Mouse (Mus musculus) ES-Bruce4 (cell line): ENCODE data around the gene Cldn15. TPM values are rescaled to one million over a fixed set of nuclear protein-coding genes. Genes with fewer than 3 reads are reported as not detected.
A peak's percentile ranks its signal among the peaks of the same experiment; 100 is the strongest.

Experiments used
- H3K27ac ChIP-seq: 2 replicates; pipeline ENCODE4 v1.5.1; 2012; ENCODE audit warnings: low read length, inconsistent platforms; ENCODE audit not compliant: insufficient read depth
- H3K27me3 ChIP-seq: 2 replicates; pipeline ENCODE4 v1.6.1; 2012; ENCODE audit warnings: mild to moderate bottlenecking, low read length, inconsistent platforms; ENCODE audit not compliant: control insufficient read depth, poor library complexity, insufficient read depth, severe bottlenecking
- H3K36me3 ChIP-seq: 2 replicates; pipeline ENCODE4 v1.6.1; 2012; ENCODE audit warnings: inconsistent platforms, mild to moderate bottlenecking, low read length, moderate library complexity; ENCODE audit not compliant: control insufficient read depth, poor library complexity, insufficient read depth, severe bottlenecking
- H3K4me1 ChIP-seq: one replicate; pipeline ENCODE4 v1.8.1; 2011; ENCODE audit warnings: low read length; ENCODE audit not compliant: control insufficient read depth, insufficient read depth
- H3K4me3 ChIP-seq: 2 replicates; pipeline ENCODE4 v1.5.1; 2011; ENCODE audit warnings: low read depth, mild to moderate bottlenecking, low read length
- H3K9ac ChIP-seq: 2 replicates; pipeline ENCODE4 v1.6.1; 2012; ENCODE audit warnings: low read depth, mild to moderate bottlenecking, inconsistent platforms; ENCODE audit not compliant: poor library complexity, severe bottlenecking
- H3K9me3 ChIP-seq: replicated peaks from 2 replicates; pipeline ENCODE4 v1.6.1; 2012; ENCODE audit warnings: mild to moderate bottlenecking, low read length, inconsistent platforms; ENCODE audit not compliant: control insufficient read depth, poor library complexity, insufficient read depth, severe bottlenecking
- CTCF ChIP-seq: IDR thresholded peaks from one replicate; pipeline ENCODE4 v1.8.1; 2011; ENCODE audit warnings: low read depth, low read length
- EP300 ChIP-seq: IDR thresholded peaks from 2 replicates; pipeline ENCODE4 v1.6.1; 2011; ENCODE audit warnings: low read depth, low read length; ENCODE audit not compliant: insufficient read depth
- POLR2A ChIP-seq: IDR thresholded peaks from one replicate; pipeline ENCODE4 v1.8.1; 2011; ENCODE audit warnings: low read length; ENCODE audit not compliant: insufficient read depth
- polyA plus RNA-seq: library from polyadenylated mRNA; stranded (reverse); fragments of >200 nt; gene quantifications from 2 replicates; pipeline ENCODE4 v1.2.4, GENCODE M21; 2011; ENCODE audit warnings: low read depth; ENCODE audit not compliant: missing spikeins, insufficient read depth, insufficient read length

The Cldn15 gene
- polyA plus RNA-seq, 1 experiment, result not detected

DNA sequence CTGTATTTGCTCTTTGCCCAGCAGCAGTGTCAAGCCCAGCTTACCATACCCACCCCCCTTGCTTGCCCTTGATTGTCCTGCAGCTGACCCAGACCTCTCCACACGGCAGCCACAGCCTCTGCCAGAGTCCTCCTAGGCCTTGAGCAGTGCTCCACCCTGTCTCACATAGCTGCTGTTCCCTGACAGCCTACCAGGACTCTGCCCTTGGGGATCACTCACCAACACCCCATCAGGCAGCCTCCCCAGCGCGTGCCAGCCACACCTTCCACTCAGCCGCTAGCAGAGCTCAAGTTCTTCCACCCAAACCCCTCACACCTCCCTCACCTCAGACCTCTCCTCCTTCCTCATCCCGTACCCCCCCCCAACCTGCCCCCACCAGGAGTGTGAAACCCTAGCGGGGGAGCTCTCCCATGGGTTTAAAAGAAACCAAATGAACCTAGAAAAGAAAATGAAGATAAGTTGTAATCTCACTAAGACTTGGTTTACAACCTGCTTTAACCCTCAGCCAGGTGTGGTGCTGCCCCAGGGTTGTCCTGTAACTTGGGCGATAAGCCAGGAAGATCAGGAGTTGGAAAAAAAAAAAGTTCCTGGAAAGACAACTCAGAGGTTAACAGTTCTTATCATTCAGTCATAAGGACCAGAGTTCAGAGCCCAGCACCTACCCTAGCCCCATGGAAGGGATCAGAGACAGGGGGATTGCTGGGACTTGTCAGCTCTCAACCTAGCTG is 42.5 kb upstream of the Cldn15 start:
- TF ChIP-seq CTCF (no peak), EP300 (no peak), POLR2A (no peak)
- H3K27me3 ChIP-seq, result no peaks in the 10 kb centered on the region
- H3K4me1 ChIP-seq, result peaks cover 7% of the 10 kb centered on the region
- H3K4me3 ChIP-seq, result no peak overlapping the region
- no peak overlapping the region for H3K27ac ChIP-seq
- no peaks in the 10 kb centered on the region for H3K36me3 ChIP-seq
- no peak overlapping the region for H3K9ac ChIP-seq
- no peaks in the 10 kb centered on the region for H3K9me3 ChIP-seq

DNA sequence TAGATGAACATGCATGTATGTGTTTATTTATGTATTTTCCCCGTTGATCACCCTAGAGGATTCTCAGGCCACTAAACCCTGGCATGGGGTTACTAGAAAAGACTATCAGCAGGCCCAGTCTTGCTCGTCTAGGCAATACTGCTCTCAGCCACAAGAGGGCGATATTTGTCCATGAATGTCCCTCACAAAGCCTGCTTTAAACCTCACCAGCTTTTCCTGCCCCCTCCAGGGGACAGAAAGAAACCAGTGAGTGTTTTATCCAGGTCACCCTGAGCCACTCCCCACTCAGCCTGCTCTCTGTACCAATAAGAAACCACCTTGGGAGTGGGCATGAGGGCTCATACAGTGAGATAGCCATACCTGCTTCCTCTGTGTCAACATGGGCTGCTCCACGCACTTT is 37.3 kb upstream of the Cldn15 start:
- TF ChIP-seq EP300 (no peak), POLR2A (no peak), CTCF (peak; percentile 75)
- no peaks in the 10 kb centered on the region for H3K9me3 ChIP-seq
- peaks cover 7% of the 10 kb centered on the region for H3K4me1 ChIP-seq
- H3K27me3 ChIP-seq, result no peaks in the 10 kb centered on the region
- H3K4me3 ChIP-seq, result no peak overlapping the region
- H3K9ac ChIP-seq, result peak overlapping the region; percentile 32; the same call in 1 of the 2 replicates
- H3K36me3 ChIP-seq, result no peaks in the 10 kb centered on the region
- H3K27ac ChIP-seq, result no peak overlapping the region

- Histone ChIP-seq H3K27ac (no peak overlapping the region), H3K27me3 (no peaks in the 10 kb centered on the region), H3K9ac (no peak overlapping the region), H3K9me3 (no peaks in the 10 kb centered on the region), H3K4me1 (peaks cover 10% of the 10 kb centered on the region), H3K36me3 (no peaks in the 10 kb centered on the region), H3K4me3 (no peak overlapping the region)
- no peak for TF ChIP-seq EP300
- no peak for TF ChIP-seq POLR2A
- TF ChIP-seq CTCF, result no peak
Measured at GRCm38 (mm10) chr5:136931896-136932295, 34.5 kb upstream of the Cldn15 start.

DNA sequence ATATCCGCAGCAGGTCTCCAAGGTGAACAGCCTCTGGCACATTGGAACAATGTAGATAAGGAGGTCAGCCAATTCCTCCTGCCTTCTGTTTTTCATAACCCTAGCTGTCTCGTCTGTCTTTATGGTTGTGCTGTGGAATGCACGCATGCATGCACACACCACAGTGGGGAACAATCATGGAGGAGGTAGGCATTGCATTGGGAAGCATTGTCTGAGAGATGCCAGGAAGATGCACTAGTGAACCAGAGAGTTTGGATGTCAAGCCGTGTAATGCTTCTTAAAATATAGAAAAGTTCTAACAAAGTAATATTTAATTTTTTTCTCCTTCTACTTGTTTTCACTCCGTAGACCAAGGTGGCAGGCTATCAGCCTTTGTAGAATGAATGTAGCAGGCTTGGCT is 33.5 kb upstream of the Cldn15 start:
- Histone ChIP-seq H3K4me1 (peaks cover 15% of the 10 kb centered on the region), H3K27ac (no peak overlapping the region), H3K27me3 (no peaks in the 10 kb centered on the region), H3K9ac (no peak overlapping the region), H3K36me3 (no peaks in the 10 kb centered on the region), H3K9me3 (no peaks in the 10 kb centered on the region), H3K4me3 (no peak overlapping the region)
- TF ChIP-seq POLR2A (no peak), CTCF (no peak), EP300 (no peak)

DNA sequence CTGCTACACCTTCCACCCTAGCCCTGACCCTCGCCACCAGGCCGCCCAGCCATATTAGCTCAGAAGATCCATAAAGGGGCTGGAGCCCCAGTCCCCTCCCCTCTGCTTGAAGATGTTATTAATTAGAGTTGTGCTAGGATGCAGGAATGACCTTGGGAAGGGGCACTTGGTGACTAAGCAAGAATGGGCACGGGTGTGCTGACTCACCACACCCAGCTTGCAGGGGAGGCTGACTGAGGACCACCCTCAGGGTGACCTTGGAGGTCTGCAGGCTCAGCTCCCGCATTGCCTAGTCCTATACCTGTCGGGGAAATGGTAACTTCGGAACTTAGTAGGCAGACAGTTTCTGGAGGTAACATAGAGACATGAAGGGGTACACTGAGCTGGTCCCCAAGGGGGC is 32.5 kb upstream of the Cldn15 start:
- no peaks in the 10 kb centered on the region for H3K9me3 ChIP-seq
- no peak overlapping the region for H3K4me3 ChIP-seq
- no peaks in the 10 kb centered on the region for H3K27me3 ChIP-seq
- peaks cover 15% of the 10 kb centered on the region for H3K4me1 ChIP-seq
- H3K27ac ChIP-seq, result peak overlapping the region; percentile 38
- no peak overlapping the region for H3K9ac ChIP-seq
- H3K36me3 ChIP-seq, result no peaks in the 10 kb centered on the region
- TF ChIP-seq EP300, result peak; percentile 96
- TF ChIP-seq CTCF, result no peak
- TF ChIP-seq POLR2A, result no peak

DNA sequence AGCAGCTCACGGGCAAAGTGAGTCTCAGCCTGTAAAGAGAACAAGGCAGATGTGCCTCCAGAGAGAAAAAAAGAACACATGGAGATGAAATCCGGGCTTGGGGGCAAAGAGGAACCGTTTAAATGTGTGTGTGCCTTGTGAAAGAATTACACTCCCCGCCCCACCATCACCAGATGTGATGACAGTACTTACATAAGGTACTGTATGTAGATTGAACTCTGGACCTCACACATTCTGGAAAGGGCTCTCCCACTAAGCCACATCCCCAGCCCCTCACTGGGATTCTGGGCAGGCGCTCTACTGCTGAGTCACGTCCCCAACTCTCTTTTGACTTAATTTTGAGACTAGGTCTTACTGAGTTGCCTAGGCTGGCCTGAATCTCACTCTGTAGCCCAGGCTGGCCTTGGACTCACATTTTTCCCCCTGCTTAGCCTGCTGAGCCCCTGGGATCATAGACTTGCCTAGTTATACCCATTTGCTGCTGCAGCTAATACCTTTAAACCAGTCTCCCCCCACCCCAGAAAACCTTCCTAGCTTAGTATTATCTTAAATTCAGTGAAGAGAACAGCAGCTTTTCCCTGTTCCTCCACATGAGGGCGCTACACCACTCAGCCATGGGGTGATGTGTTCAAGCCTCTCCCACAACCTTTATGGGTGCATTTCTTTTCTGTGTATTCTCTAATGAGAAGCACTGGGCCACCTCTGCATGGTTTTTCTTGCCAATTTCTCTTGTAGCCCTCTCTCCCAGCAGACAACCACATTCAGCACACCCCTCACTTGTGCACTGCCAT is 30.3 kb upstream of the Cldn15 start:
- Histone ChIP-seq H3K36me3 (no peaks in the 10 kb centered on the region), H3K9me3 (no peaks in the 10 kb centered on the region; the same call in 1 of the 2 replicates), H3K27me3 (no peaks in the 10 kb centered on the region), H3K27ac (peak overlapping the region; percentile 86), H3K9ac (no peak overlapping the region), H3K4me1 (peaks cover 8% of the 10 kb centered on the region), H3K4me3 (no peak overlapping the region)
- TF ChIP-seq POLR2A (no peak), CTCF (peak; percentile 75), EP300 (0 out of 2 replicates have a peak, but pooled peaks have one; percentile 3)
